Mouse (Mus musculus): ENCODE measurements around the gene Rft1. TPM values are rescaled to one million over a fixed set of nuclear protein-coding genes. Genes with fewer than 3 reads are reported as not detected.

Rft1 gene
- 10 to 100 TPM; 11.2 to 12.7 TPM for total RNA-seq (2021)

DNA sequence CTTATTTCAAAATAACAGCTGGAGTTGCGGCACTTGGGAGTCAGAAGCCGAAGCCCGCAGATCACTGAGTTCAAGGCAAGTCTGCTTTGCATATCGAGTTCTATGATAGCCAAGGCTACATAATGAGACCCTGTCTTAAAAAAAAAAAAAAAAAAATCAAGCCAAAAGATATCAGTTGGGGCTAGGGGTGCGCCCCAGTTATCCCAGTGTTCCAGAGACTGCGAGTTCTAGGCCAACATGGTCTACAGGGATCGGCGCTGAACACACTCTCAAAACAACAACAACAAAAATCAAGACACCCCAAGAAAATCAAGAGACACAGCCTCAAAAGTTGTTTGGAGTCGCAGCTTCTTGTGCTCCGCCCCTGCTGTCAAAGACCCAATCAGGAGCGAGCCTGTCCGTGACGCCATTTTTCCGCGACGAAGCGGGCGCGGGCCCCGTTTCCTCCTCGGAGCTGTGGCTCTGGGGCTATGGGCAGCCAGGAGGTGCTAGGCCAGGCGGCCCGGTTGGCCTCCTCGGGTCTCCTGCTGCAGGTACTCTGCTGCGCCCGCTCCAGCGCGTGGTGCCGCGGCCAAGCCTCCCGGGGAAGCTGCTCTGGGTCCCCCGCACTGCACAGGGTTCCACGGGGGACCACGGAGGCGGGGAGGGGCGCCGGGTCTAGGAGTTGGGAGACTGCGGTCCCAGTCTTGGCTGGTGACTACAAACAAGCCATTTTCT, at the start of gene Rft1:
TSS of gene Rft1 (plus strand) at position 418 of the 717 bp plus-strand sequence.
- DNase-seq, result peak; percentile 97 to 98

DNA sequence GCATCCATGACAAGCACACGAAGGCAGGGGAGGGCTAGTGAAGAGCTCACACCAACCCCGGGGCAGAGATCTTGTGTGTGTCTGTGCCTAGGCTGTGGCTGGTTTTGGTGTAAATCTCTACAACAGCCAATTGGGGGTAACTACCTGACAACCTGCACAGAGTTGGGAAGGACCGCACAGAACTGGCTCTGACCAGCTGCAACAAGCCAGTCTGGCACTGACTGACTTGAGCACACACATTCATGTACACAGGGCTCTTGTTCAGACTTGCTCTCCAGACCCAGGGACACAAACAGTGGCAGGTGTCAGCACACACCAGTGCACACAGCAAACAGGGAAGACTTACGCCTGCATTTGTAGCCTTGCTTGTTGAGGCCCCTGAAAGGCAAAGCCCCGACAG, 47.3 kb upstream of the Rft1 start:
- no peak for DNase-seq

DNA sequence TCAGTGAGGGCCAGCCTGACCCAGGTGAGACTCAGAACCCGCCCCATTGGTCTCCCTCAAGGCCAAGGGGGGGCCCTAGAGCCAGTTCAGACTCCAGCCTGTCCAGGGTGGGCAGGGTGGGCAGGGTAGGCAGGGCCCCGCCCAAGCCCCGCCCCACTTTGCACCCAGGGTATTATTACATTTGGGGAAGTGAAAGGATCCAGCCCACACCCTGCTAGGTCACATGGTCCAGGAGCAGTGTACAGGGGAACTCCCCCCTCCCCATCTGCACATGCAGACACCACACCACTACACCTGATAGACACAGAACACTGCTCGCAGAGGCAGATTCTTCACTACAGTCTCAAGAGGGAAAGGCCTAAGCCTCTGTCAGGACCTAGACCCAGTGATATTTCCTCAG, 46.5 kb upstream of the Rft1 start:
- DNase-seq, result no peak

DNA sequence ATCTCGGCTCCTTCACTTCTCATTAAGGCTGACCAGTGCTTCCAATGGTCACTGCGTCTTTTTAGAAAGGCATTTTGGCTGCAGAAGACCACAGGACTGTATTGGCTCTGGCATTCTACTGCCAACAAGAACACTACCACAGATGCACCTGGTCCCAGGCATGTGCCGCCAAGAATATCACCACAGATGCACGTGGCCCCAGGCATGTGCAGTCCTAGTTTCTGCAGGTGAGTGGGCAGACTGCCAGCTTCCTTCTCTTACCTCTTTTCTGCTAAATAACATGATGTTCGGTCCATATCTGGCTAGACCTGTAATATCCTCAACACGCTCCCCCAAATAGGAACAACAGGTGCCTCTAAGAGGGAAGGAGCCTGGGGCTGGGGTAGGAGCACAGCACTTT, 46.0 kb upstream of the Rft1 start:
- no peak for DNase-seq

DNA sequence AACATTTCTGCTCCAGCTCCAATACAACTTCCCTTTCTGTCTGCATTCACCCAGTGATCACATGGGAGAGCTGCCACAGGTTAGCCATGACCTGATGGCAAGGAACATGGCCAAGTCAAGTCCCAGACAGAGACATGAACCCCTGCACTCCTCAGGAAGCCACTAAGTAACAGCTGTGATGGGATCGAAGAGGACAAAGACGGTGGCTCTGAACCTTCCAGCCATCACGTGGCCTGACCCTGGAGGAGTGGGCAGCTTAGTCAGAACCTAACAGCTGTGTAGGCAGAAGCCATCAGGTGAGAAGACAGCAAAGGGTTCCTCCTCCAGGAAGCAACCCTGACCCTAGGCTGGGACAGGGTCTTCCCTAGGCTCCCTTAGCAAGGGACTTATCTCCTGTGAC, 44.7 kb upstream of the Rft1 start:
- no peak for DNase-seq

DNA sequence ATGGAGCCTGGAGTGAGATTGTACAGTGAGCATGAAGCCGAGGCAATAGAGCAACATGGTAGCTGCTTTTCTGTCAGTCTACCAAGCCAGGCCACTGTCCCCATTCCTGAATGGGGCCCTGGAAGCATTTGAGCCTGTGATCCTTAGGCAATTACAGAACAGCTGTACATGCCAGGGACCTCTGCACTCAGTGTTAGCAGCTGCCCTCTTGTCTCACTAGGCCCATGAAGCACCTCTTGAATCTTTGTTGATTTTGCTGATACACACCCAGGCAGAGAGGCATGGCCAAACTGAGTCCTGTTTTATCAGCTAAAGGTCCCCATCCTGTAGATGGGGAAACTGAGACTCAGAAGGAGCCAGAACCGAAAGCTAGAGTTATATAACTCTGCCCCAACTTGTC, 43.9 kb upstream of the Rft1 start:
- no peak for DNase-seq

DNA sequence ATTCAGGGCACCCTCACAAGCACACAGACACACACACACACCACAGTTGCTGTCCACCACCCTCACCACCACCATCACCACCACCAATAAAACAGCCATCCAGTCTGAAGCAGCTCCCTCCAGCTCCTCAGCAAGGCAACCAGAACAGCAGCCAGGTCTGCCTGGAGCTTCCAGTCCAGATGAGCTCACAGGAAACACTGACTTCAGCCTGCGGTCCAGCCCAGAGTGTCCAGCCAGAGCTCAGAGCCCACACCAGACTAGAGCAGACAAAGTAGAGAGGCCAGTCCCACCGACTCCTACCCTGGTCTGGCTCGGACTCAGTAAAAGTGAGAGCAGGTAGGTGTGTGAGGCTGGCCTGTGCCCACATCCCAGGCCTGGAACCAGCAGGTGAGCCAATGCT, 43.2 kb upstream of the Rft1 start:
- DNase-seq, result no peak

DNA sequence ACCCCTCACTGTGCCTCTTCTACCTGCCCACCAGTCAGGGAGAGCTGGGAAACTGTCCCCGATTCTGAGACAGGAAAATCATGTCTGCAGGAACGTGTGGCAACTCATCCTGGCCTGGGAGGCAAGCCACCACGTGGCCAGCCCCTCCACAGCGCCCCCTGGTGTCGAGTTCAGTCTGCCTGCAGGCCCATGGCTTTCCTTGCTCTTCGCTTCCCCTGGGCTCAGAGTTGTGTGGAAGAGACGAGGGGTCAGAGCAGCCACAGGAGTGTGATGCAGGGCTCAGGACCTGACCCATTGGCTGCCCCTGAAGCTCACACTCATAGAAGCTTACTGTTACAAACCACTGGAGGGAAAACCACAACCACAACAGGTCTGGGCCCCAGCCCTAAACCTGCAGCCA, 41.6 kb upstream of the Rft1 start:
- peak; percentile 59 to 71 for DNase-seq

DNA sequence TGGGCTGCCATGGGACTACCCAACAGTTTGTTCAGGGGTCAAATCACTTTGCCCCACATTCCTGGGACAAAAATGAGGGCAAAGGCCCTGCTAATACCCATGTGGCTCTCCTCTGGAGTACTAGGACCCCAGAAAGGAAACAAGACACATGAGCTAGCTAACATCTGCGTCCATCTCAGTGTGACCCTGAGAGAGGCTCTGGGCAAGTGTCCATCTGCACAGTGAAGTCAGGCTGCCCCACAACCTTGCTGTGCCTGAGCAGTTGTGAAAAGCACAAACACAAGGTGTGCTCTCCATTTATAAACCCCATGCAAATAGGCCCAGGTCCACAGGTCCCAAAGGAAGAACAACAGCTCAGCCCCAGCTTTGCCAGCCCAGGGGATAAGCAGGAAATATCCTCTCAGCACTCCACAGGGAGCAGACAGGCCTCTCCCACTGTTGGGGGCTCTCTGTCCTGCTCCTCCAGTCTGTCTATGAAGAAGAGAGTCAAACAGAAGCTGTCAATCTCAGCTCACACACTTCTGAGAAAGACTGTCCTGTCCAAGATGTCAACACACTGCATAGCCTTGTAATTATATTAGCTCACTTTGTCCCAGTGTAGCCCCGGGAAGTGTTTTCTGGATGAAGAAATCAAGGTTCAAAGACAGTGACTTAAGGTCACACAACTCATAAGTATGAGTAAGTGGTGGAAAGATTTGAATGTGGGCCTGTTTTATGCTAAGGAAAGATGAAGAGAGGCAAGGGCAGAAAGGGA, 41.0 kb upstream of the Rft1 start:
- no peak for DNase-seq

DNA sequence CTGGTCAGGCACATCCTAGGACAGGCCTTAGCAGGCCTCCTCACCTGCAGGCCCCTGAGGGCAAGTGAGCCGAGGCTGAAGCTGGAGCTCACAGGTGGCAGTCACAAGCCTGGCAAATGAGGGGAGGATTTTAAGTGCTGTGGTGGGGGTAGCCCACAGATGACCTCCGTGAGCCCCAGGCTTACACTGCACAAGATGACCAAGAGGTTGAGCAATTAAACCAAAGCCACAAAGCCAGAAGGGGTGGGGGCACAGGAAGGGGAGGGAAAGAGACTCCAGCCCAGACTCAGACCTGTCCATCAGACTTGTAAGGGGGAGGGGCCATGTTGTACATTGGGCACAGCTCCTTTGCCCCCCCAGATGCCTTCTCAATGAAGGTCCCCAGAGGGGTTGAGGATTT, 37.4 kb upstream of the Rft1 start:
- no peak for DNase-seq

DNA sequence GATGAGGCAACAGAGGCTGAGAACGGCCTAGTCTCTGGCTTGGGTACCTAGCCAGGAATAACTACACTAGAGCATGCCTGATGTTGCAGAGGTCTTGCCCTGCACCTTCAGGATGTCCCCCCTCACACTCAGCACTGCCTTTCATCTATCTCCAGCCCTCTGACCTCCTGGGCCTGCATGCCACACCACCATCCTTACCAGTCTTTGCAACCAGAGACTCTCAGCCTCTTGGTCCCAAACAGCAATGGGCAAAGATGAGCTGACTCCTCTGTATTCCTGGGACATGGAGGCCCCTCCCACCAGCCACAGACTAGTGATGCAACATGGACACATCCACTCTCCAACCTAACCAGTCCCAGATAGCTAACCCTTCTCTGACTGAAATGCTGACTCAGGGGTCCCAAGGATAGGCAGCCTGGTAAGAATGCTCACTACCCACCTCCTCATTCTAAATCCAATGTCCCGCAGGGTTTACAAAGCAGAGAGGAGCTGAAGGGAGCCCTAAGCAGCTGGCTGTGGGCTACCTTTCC, 35.3 kb upstream of the Rft1 start:
- DNase-seq, result no peak

DNA sequence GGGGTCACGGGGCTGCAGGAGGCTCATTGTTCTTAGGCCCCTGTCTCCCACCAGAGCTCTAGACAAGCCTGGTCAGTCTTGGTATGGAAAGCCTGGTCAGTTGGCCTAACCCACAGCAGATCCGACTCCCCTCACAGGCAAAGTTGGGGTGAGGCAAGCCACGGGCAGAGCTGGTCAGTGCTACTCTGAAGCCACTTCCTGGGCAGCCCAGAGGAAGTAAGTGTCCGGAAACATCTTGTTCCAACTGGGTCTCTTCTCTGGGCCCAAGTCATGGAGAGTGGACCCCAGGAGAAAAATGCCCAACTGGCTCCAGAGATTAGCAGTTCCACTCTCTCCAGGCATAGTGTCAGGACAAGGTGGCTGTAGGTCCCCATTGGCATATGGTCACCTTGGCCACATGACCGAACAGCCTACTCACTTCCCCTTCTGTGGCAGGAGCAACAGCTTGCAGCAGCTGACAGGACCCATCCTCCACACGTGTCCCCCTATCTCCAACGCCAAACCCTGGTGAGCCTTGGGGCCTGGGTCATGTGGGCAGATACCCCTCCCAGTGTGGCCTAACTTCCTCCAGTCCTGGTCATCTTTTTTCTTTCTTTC, 34.1 kb upstream of the Rft1 start:
- no peak for DNase-seq

DNA sequence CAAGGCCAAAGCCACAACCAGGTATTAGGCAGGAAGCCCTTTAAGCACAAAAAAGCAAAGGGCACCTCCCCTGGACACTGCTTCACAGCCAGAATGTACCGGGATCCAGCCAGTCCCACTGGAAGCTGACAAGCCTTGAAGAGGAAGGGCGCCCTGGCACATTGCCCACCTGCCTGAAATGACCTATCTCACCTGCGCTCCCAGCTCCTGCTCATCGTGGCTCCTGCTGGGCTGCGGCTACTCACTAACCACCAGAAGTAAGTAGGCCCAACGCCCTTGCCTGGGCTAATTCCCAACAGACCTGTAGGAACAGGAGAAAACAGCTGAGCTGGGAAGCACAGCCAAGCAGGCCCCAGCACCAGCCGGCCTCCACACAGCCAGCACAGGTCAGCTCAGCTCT, 32.0 kb upstream of the Rft1 start:
- no peak for DNase-seq

DNA sequence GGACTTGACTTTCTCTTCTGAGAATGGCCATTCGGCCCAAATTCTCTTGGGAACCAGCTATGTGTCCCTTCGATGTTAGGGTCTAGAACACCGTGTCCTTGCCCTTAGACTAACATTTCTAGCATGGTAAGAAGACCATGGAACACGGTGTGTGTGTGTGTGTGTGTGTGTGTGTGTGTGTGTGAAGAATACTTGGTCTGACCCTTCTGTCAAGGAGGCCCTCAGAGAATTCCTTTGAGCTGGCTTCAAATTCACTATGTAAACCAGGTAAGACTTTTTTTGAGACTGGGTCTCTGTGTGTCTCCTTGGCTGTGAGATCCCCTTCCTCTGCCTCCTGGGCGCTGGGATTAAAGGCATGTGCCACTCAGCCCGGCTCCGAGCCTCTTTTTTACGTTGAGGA, 31.6 kb upstream of the Rft1 start:
- DNase-seq, result no peak

DNA sequence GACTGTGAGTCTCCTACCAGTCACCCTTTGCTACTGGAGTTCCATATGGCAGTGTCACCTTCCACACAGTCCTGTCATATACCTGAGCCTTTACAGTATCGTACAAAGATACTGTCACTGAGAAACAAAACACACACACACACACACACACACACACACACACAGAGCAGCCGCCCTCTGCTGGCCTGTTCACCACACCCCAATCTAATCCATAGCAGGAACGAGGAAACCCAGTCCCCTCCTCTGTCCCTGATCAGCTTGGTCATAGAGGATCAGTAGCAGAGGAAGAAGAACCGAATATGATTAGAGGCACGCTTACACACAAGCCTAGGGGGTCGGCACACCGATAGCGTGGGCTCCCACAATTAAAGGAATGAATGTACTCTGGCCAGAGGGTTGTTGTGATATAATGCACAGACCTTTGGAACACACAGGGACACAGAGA, 29.9 kb upstream of the Rft1 start:
- no peak for DNase-seq

DNA sequence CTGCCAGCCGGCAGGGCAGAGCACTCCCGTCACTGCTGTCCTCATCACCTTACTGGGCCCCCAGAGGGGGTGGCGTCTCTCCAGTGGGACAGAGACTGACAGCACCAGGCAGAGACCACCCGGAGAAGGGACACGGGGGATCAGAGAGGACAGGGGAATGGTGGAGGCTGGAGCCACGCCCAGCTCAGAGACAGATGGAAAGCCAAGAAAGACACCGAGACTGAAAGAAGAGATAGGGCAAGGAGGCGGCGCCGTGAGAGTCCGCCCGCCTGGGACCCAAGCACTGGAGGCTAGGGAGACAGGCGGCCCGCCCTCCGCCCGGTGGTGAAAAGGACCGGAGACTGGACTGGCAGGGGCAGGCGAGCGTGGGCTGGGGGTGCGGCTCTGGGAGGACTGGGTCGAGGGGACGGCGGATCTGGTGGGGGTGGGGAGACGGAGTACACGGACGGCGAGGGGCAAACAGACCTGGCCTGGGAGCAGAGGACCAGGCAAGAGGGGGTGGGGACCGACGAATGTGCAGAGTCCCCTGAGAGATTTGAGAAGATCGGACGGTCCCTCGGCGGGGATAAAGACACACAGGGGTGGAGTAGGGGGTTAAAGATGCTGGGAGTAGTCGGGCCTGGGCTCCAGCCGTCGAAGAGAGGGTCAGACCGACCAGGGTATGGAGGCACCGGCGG, 28.9 kb upstream of the Rft1 start:
- no peak for DNase-seq

DNA sequence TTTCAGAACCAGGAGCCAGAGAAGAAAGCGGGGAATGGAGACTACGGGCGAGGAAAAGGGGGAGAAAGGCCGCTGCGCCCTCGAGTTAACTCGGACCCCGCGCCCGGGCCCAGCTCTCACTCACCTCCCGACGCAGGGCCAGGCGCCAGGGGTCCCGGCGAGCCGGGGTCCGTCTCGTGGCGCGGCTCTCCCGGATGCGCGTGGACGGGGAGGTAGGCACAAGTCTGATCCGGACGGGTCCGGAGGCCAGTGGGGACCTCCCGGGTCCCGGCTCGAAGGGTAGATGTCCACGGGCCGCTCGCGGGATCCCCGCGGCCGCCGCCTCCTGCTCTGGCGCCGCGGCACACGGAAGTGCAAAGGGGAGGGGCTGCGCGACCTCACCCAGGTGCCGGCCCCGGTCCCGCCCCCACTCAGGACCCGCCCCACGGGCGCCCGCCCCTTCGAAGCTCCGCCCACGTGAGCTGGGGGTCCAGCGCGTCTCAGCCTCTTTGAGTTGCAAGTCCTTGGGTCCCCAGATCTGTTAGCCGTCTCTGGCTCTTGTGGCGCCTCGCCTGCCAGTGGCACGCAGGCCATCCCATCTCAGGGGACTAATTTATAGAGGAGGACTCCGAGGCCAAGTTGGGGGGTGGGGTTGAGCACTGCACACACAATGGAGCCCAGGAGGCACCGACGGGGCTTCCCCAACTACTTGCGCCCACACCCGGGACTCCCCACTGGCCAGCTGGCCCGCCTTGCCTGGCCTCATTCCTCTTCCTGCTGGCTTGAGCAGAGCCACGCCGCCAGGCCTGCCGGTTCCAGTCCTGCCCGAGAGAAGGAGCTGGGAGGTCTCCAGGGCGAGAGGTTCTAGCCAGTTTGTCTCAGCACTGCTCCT, 28.1 kb upstream of the Rft1 start, which contains the start of gene Prkcd:
TSS of gene Prkcd (minus strand) at position 355 of the 871 bp plus-strand sequence.
- peak; percentile 41 to 56 for DNase-seq

DNA sequence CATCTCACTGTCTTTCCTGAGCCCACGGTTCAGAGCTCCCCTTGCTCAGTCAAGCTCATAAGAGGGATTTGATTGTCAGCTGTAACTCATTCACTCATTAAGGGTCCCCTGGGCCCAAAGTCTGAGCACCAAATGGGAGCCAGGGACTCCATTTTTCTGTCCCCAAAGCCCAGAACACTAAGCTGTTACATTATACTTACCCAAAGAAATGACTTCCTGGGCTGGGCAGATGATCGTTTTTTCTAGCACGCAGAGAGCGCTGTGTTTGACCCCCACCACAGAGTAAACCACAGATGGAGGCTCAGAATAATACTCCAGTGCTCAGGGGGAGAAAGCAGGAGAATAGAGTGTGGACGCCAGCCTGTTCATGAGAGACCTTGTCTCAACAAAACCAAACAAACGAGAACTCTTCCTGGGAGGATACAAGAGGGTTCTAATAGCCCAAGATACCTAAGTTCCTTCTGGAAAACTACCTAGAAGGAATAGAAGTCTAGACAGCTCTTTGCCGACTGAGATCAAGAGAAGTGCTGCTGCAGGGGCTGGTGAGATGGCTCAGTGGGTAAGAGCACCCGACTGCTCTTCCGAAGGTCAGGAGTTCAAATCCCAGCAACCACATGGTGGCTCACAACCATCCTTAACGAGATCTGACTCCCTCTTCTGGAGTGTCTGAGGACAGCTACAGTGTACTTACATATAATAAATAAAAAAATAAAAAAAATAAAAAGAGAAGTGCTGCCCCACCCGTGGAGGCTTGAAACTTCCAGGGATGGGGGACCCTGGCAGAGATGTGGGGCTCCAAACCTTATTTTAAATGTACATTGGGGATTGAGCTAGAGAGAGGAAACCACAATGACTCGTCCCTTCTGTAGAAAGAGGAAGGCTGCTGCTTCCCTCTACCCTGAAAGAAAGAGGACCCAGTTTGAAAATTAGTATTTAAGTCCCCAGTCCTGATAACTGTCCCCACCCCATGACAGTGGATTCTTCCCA, 27.1 kb upstream of the Rft1 start:
- DNase-seq, result no peak

DNA sequence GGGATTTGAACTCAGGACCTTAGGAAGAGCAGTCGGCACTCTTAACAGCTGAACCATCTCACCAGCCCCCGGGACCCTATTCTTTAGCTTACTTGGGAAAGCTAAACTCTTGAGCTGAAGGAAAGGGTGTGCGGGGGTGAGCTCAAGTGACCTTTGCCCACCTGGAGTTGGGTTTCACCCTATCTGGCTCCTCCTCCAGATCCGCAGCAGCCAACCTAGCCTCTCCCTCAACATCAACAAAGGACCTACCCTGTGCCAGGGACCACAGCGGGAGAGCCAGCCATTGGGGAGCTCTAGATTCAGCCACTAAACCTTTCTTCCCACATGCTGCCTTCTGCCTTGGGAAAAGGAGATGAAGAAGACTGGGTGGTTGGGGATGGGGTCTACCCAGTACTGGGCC, 25.9 kb upstream of the Rft1 start:
- DNase-seq, result no peak

DNA sequence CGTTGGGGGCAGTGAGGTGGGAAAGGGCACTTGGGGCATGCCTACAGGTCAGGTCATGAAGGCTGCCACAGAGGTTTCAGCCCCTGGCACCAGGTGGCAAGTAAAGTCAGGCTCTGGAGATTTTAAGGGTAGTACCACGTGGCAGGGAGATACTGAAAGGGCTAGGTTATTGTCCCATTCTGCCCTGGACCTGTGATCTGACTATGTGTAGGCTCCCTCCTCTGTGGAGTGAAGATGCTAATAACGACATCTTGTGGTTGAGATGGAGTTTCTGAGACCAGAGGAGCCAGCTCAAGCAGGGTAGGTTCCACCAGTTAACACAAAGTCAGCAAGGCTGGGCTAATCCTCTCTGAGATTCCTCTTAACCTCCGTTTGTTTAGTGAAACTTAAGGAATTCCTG, 24.3 kb upstream of the Rft1 start:
- DNase-seq, result no peak
